Mouse (Mus musculus): ENCODE results near the gene Hpf1. TPM values are rescaled to one million over a fixed set of nuclear protein-coding genes. Genes with fewer than 3 reads are reported as not detected.

Gene Hpf1
- total and polyA plus RNA-seq, 3 experiments, result 7.8 to 16.0 (median 15.5) TPM

- H3K9ac ChIP-seq (ENCODE audit: low read depth, low read length), result no peak overlapping the region
- TF ChIP-seq EP300 (IDR thresholded peaks at IDR 0.05; ENCODE audit: insufficient read depth, low read depth, low read length), result no peak
- TF ChIP-seq POLR2A (IDR thresholded peaks at IDR 0.05; ENCODE audit: insufficient read depth, low read depth, low read length), result no peak
- no peak for TF ChIP-seq CTCF (IDR thresholded peaks at IDR 0.05)
- no peak for DNase-seq
- intact Hi-C loops (cut with DNase I), result no loop called here
- H3K79me2 ChIP-seq (replicated peaks; ENCODE audit: control insufficient read depth, insufficient read depth, low read length), result no peaks in the 10 kb centered on the region
- no peak overlapping the region for H3K27ac ChIP-seq
- peaks cover 4% of the 10 kb centered on the region for H3K4me1 ChIP-seq (ENCODE audit: control insufficient read depth, insufficient read depth, low read length)
- H3K4me3 ChIP-seq, result no peak overlapping the region
- H3K36me3 ChIP-seq (ENCODE audit: control insufficient read depth, insufficient read depth, low read length), result peaks cover 3% of the 10 kb centered on the region; the same call in 1 of the 2 replicates
- WGBS, result 60% methylated on average over 6 of the region's 6 CpGs
- no peaks in the 10 kb centered on the region for H3K27me3 ChIP-seq (ENCODE audit: control insufficient read depth, insufficient read depth, low read length)
These were observed 3.5 kb upstream of the Hpf1 start for GRCm38 (mm10) chr8:60886736-60887135.

- H3K4me3 ChIP-seq, result no peak overlapping the region; the same call in 1 of the 2 replicates
- H3K4me1 ChIP-seq (ENCODE audit: control insufficient read depth, insufficient read depth, low read length), result peaks cover 4% of the 10 kb centered on the region
- H3K9ac ChIP-seq (ENCODE audit: low read depth, low read length), result no peak overlapping the region
- intact Hi-C loops (cut with DNase I), result no loop called here
- H3K27me3 ChIP-seq (ENCODE audit: control insufficient read depth, insufficient read depth, low read length), result no peaks in the 10 kb centered on the region
- H3K79me2 ChIP-seq (replicated peaks; ENCODE audit: control insufficient read depth, insufficient read depth, low read length), result peaks cover 2% of the 10 kb centered on the region; the same call in 1 of the 2 replicates
- WGBS, result 76% methylated on average over 11 of the region's 11 CpGs
- no peak for DNase-seq
- no peak overlapping the region for H3K27ac ChIP-seq
- TF ChIP-seq POLR2A (IDR thresholded peaks at IDR 0.05; ENCODE audit: insufficient read depth, low read depth, low read length), result no peak
- TF ChIP-seq CTCF (IDR thresholded peaks at IDR 0.05), result no peak
- no peak for TF ChIP-seq EP300 (IDR thresholded peaks at IDR 0.05; ENCODE audit: insufficient read depth, low read depth, low read length)
- H3K36me3 ChIP-seq (ENCODE audit: control insufficient read depth, insufficient read depth, low read length), result peaks cover 9% of the 10 kb centered on the region
These were observed 931 bp upstream of the Hpf1 start for GRCm38 (mm10) chr8:60889131-60889842.

GRCm38 (mm10) chr8:60890520-60890874 is 279 bp downstream of the Hpf1 start:
- intact Hi-C loops (cut with DNase I), result loop anchor here (2.0 to 5.0 kb wide), 3 partner anchors 102 to 337 kb away; partner anchors contain the start of genes Mfap3l and Nek1
- Histone ChIP-seq H3K27ac (peak overlapping the region; percentile 59), H3K9ac (ENCODE audit: low read depth, low read length) (peak overlapping the region; percentile 81), H3K36me3 (ENCODE audit: control insufficient read depth, insufficient read depth, low read length) (peaks cover 14% of the 10 kb centered on the region), H3K4me1 (ENCODE audit: control insufficient read depth, insufficient read depth, low read length) (peaks cover 5% of the 10 kb centered on the region), H3K27me3 (ENCODE audit: control insufficient read depth, insufficient read depth, low read length) (no peaks in the 10 kb centered on the region), H3K4me3 (peak overlapping the region; percentile 90), H3K79me2 (replicated peaks; ENCODE audit: control insufficient read depth, insufficient read depth, low read length) (peaks cover 2% of the 10 kb centered on the region; the same call in 1 of the 2 replicates)
- TF ChIP-seq CTCF (IDR thresholded peaks at IDR 0.05) (no peak), POLR2A (IDR thresholded peaks at IDR 0.05; ENCODE audit: insufficient read depth, low read depth, low read length) (no peak), EP300 (IDR thresholded peaks at IDR 0.05; ENCODE audit: insufficient read depth, low read depth, low read length) (no peak)
- no peak for DNase-seq
- WGBS, result under 1% methylated on average over 23 of the region's 23 CpGs

DNA sequence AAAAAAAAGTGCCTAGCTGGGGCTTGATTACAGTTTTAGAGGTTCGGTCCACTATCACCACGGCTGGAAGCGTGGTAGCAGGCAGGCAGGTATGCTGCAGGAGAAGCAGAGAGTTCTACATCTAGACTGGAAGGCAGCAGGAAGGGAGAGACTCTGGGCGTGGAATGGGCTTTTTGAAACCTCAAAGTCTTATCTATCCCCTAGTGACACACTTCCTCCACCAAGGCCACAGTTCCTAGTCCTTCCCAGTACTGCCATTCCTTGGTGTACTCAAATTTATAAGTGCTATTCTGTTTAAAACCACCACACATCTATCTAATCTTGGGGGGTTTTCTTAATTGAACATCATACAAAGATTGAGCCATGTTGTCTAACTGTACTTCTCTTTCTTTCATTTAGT is 1.5 kb downstream of the Hpf1 start:
- peaks cover 7% of the 10 kb centered on the region for H3K4me1 ChIP-seq (ENCODE audit: control insufficient read depth, insufficient read depth, low read length)
- intact Hi-C loops (cut with DNase I), result loop anchor here (2.0 to 5.0 kb wide), 3 partner anchors 101 to 336 kb away; partner anchors contain the start of genes Mfap3l and Nek1
- TF ChIP-seq POLR2A (IDR thresholded peaks at IDR 0.05; ENCODE audit: insufficient read depth, low read depth, low read length), result no peak
- TF ChIP-seq CTCF (IDR thresholded peaks at IDR 0.05), result no peak
- no peak for TF ChIP-seq EP300 (IDR thresholded peaks at IDR 0.05; ENCODE audit: insufficient read depth, low read depth, low read length)
- no peak overlapping the region for H3K9ac ChIP-seq (ENCODE audit: low read depth, low read length)
- no peak overlapping the region for H3K4me3 ChIP-seq
- peaks cover 2% of the 10 kb centered on the region; the same call in 1 of the 2 replicates for H3K79me2 ChIP-seq (replicated peaks; ENCODE audit: control insufficient read depth, insufficient read depth, low read length)
- no peaks in the 10 kb centered on the region for H3K27me3 ChIP-seq (ENCODE audit: control insufficient read depth, insufficient read depth, low read length)
- 85% methylated on average over 4 of the region's 4 CpGs for WGBS
- H3K36me3 ChIP-seq (ENCODE audit: control insufficient read depth, insufficient read depth, low read length), result peaks cover 20% of the 10 kb centered on the region
- no peak overlapping the region for H3K27ac ChIP-seq
- no peak for DNase-seq

- Histone ChIP-seq H3K79me2 (replicated peaks; ENCODE audit: control insufficient read depth, insufficient read depth, low read length) (peaks cover 4% of the 10 kb centered on the region), H3K4me1 (ENCODE audit: control insufficient read depth, insufficient read depth, low read length) (peaks cover 9% of the 10 kb centered on the region), H3K27me3 (ENCODE audit: control insufficient read depth, insufficient read depth, low read length) (no peaks in the 10 kb centered on the region), H3K36me3 (ENCODE audit: control insufficient read depth, insufficient read depth, low read length) (peaks cover 34% of the 10 kb centered on the region), H3K4me3 (no peak overlapping the region), H3K9ac (ENCODE audit: low read depth, low read length) (no peak overlapping the region), H3K27ac (no peak overlapping the region; the same call in 1 of the 2 replicates)
- TF ChIP-seq POLR2A (IDR thresholded peaks at IDR 0.05; ENCODE audit: insufficient read depth, low read depth, low read length) (no peak), EP300 (IDR thresholded peaks at IDR 0.05; ENCODE audit: insufficient read depth, low read depth, low read length) (0 out of 2 replicates have a peak, but pooled peaks have one; percentile 42), CTCF (IDR thresholded peaks at IDR 0.05) (no peak)
- DNase-seq, result peak in 1 of 2 experiments; percentile 11
- intact Hi-C loops (cut with DNase I), result no loop called here
- 36% methylated on average over 6 of the region's 6 CpGs for WGBS
These were observed 5.7 kb downstream of the Hpf1 start for GRCm38 (mm10) chr8:60895878-60896277.

DNA sequence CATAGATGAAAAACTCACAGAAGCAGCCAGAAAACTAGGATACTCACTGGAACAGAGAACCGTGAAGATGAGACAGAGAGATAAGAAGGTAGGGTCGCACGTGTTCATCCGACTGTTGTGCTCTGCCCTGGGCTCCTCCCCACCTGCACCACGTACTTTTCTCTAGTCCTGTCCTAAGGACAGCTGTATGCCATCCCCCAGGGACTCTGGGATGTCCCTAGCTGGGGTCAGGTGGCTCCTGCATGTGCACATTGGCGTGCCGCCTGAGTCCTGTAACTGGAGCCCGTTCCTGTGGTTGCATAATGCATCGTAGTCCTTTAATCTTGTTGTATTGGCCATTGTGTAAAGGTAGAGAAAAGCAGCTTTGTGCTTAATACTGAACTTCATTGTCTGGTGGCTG is 9.9 kb downstream of the Hpf1 start:
- H3K27me3 ChIP-seq (ENCODE audit: control insufficient read depth, insufficient read depth, low read length), result no peaks in the 10 kb centered on the region
- 56% methylated on average over 9 of the region's 9 CpGs for WGBS
- DNase-seq, result peak; percentile 54 to 69
- H3K79me2 ChIP-seq (replicated peaks; ENCODE audit: control insufficient read depth, insufficient read depth, low read length), result peaks cover 2% of the 10 kb centered on the region; the same call in 1 of the 2 replicates
- peaks cover 21% of the 10 kb centered on the region for H3K36me3 ChIP-seq (ENCODE audit: control insufficient read depth, insufficient read depth, low read length)
- H3K27ac ChIP-seq, result no peak overlapping the region
- no peak overlapping the region for H3K4me3 ChIP-seq
- intact Hi-C loops (cut with DNase I), result no loop called here
- H3K4me1 ChIP-seq (ENCODE audit: control insufficient read depth, insufficient read depth, low read length), result peaks cover 6% of the 10 kb centered on the region
- 0 out of 2 replicates have a peak, but pooled peaks have one; percentile 9 for TF ChIP-seq POLR2A (IDR thresholded peaks at IDR 0.05; ENCODE audit: insufficient read depth, low read depth, low read length)
- no peak for TF ChIP-seq CTCF (IDR thresholded peaks at IDR 0.05)
- peak; percentile 74 for TF ChIP-seq EP300 (IDR thresholded peaks at IDR 0.05; ENCODE audit: insufficient read depth, low read depth, low read length)
- no peak overlapping the region for H3K9ac ChIP-seq (ENCODE audit: low read depth, low read length)
